ENCODE assay signal across 8 mouse cellular contexts in the genomic region with DNA sequence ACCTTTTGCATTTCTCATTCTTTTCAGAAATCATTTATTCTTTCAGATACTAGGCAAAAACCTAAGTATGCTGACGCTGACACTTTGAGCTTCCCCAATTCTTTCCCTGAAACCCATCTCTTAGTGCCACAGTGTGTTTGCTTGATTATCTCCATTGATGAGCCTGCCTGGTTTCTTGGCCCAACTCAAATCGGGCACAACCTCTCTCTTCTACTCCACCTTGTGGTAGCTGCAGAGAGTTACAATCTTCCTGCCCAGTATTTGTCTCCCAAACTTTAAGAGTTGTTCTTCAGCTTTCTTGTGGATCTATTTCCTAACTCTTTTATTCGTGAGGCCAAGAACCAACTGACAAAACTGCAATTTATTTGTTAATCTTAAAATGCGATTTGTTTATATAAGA.
DNase-seq lines count a peak whose midpoint lies in the region; ATAC-seq and TF ChIP-seq lines count a peak whose summit lies in the region.

No protein-coding gene starts in this region.

- no peaks in the 10 kb centered on the region for H3K36me3 ChIP-seq in forebrain, embryonic 11.5 days (ENCODE audit: control insufficient read depth, insufficient read depth, low read length)
- no peaks in the 10 kb centered on the region for H3K36me3 ChIP-seq in forebrain, embryonic 16.5 days (ENCODE audit: control insufficient read depth, insufficient read depth)
- no peaks in the 10 kb centered on the region for H3K36me3 ChIP-seq in midbrain, embryonic 11.5 days (ENCODE audit: control insufficient read depth, insufficient read depth, low read length)
- H3K36me3 ChIP-seq in midbrain, embryonic 13.5 days, result no peaks in the 10 kb centered on the region
- no peaks in the 10 kb centered on the region for H3K36me3 ChIP-seq in hindbrain, postnatal 0 days (ENCODE audit: insufficient read depth, low read length)

- H3K9ac ChIP-seq in forebrain, embryonic 11.5 days (ENCODE audit: low read length), result no peak overlapping the region
- H3K9ac ChIP-seq in forebrain, embryonic 16.5 days (replicated peaks; ENCODE audit: low read depth, low read length), result no peak overlapping the region
- no peak overlapping the region for H3K9ac ChIP-seq in midbrain, embryonic 11.5 days (ENCODE audit: low read length)
- no peak overlapping the region for H3K9ac ChIP-seq in midbrain, embryonic 13.5 days (replicated peaks)
- no peak overlapping the region for H3K9ac ChIP-seq in hindbrain, postnatal 0 days (replicated peaks; ENCODE audit: low read length)

- H3K4me2 ChIP-seq in forebrain, embryonic 11.5 days (ENCODE audit: low read depth, low read length, severe bottlenecking), result no peak overlapping the region
- H3K4me2 ChIP-seq in forebrain, embryonic 16.5 days (ENCODE audit: low read length), result no peak overlapping the region
- no peak overlapping the region for H3K4me2 ChIP-seq in midbrain, embryonic 11.5 days
- no peak overlapping the region for H3K4me2 ChIP-seq in midbrain, embryonic 13.5 days (replicated peaks)
- no peak overlapping the region for H3K4me2 ChIP-seq in hindbrain, postnatal 0 days (ENCODE audit: low read depth, low read length)

- peak; percentile 30; the same call in 1 of the 2 replicates for ATAC-seq in forebrain, embryonic 11.5 days (replicated peaks; ENCODE audit: low FRiP score)
- no peak for ATAC-seq in forebrain, embryonic 16.5 days
- peak; percentile 33; the same call in 1 of the 2 replicates for ATAC-seq in midbrain, embryonic 11.5 days (ENCODE audit: low FRiP score)
- ATAC-seq in midbrain, embryonic 13.5 days, result no peak
- no peak for ATAC-seq in hindbrain, postnatal 0 days
- ATAC-seq in neutrophil, adult 5-6 weeks (ENCODE audit: extremely low read depth, insufficient number of reproducible peaks, low FRiP score, poor library complexity, severe bottlenecking), result peak; percentile 55; the same call in 1 of the 2 replicates

- peak; percentile 74 for TF ChIP-seq CTCF in hindbrain, postnatal 0 days (IDR thresholded peaks at IDR 0.05; ENCODE audit: low read depth)

- H3K27ac ChIP-seq in forebrain, embryonic 11.5 days (ENCODE audit: low read depth, low read length), result no peak overlapping the region
- H3K27ac ChIP-seq in forebrain, embryonic 16.5 days (ENCODE audit: low read length), result no peak overlapping the region
- H3K27ac ChIP-seq in midbrain, embryonic 11.5 days (ENCODE audit: low read depth, low read length), result no peak overlapping the region
- no peak overlapping the region for H3K27ac ChIP-seq in midbrain, embryonic 13.5 days
- H3K27ac ChIP-seq in hindbrain, postnatal 0 days, result no peak overlapping the region

- H3K4me3 ChIP-seq in forebrain, embryonic 11.5 days (ENCODE audit: low read depth, low read length), result no peak overlapping the region
- H3K4me3 ChIP-seq in forebrain, embryonic 16.5 days (replicated peaks; ENCODE audit: low read length), result no peak overlapping the region
- H3K4me3 ChIP-seq in midbrain, embryonic 11.5 days (ENCODE audit: low read depth, low read length), result no peak overlapping the region
- H3K4me3 ChIP-seq in midbrain, embryonic 13.5 days (replicated peaks), result no peak overlapping the region
- no peak overlapping the region for H3K4me3 ChIP-seq in hindbrain, postnatal 0 days (ENCODE audit: low read length)

- DNase-seq in forebrain, embryonic 11.5 days (ENCODE audit: low spot score), result peak; percentile 51
- no peak for DNase-seq in midbrain, embryonic 11.5 days (ENCODE audit: low spot score, missing footprints)
- peak; percentile 35 for DNase-seq in c-Kit-positive CD71-positive TER-119-negative erythroid progenitor cells, embryonic 14.5 days (ENCODE audit: low read depth)
- DNase-seq in hindbrain, postnatal 0 days (ENCODE audit: low spot score), result peak; percentile 60
- no peak for DNase-seq in spleen, adult 18-20 months

- H3K4me1 ChIP-seq in forebrain, embryonic 11.5 days (replicated peaks; ENCODE audit: control insufficient read depth, insufficient read depth, low read length), result no peaks in the 10 kb centered on the region
- no peaks in the 10 kb centered on the region for H3K4me1 ChIP-seq in forebrain, embryonic 16.5 days (replicated peaks; ENCODE audit: control insufficient read depth, insufficient read depth, low read length)
- no peaks in the 10 kb centered on the region for H3K4me1 ChIP-seq in midbrain, embryonic 11.5 days (ENCODE audit: control insufficient read depth, insufficient read depth, low read length)
- no peaks in the 10 kb centered on the region for H3K4me1 ChIP-seq in midbrain, embryonic 13.5 days (replicated peaks)
- H3K4me1 ChIP-seq in hindbrain, postnatal 0 days (ENCODE audit: insufficient read depth, low read length), result no peaks in the 10 kb centered on the region

- H3K9me3 ChIP-seq in forebrain, embryonic 11.5 days (ENCODE audit: control insufficient read depth, low read length), result no peaks in the 10 kb centered on the region
- H3K9me3 ChIP-seq in forebrain, embryonic 16.5 days (ENCODE audit: control insufficient read depth, low read length), result no peaks in the 10 kb centered on the region
- H3K9me3 ChIP-seq in midbrain, embryonic 11.5 days (ENCODE audit: control insufficient read depth, low read length), result no peaks in the 10 kb centered on the region
- H3K9me3 ChIP-seq in midbrain, embryonic 13.5 days, result no peaks in the 10 kb centered on the region
- no peaks in the 10 kb centered on the region for H3K9me3 ChIP-seq in hindbrain, postnatal 0 days (ENCODE audit: low read length)

- no peaks in the 10 kb centered on the region for H3K27me3 ChIP-seq in forebrain, embryonic 11.5 days (ENCODE audit: control insufficient read depth, insufficient read depth, low read length)
- no peaks in the 10 kb centered on the region for H3K27me3 ChIP-seq in forebrain, embryonic 16.5 days (replicated peaks; ENCODE audit: control insufficient read depth, insufficient read depth, low read length)
- no peaks in the 10 kb centered on the region for H3K27me3 ChIP-seq in midbrain, embryonic 11.5 days (ENCODE audit: control insufficient read depth, insufficient read depth, low read length)
- no peaks in the 10 kb centered on the region for H3K27me3 ChIP-seq in midbrain, embryonic 13.5 days
- no peaks in the 10 kb centered on the region for H3K27me3 ChIP-seq in hindbrain, postnatal 0 days (ENCODE audit: insufficient read depth, low read length)

- 25% methylated on average over 4 of the region's 4 CpGs for WGBS in forebrain, embryonic 11.5 days
- 23% methylated on average over 4 of the region's 4 CpGs for WGBS in forebrain, embryonic 16.5 days
- WGBS in midbrain, embryonic 11.5 days, result 21% methylated on average over 4 of the region's 4 CpGs
- 19% methylated on average over 4 of the region's 4 CpGs for WGBS in midbrain, embryonic 13.5 days
- WGBS in hindbrain, postnatal 0 days, result 25% methylated on average over 4 of the region's 4 CpGs

Comparison
In these comparisons a context has a peak if more than half of its experiments do, and no peak if none do; other contexts are left out.
1. ATAC-seq: peak in forebrain, embryonic 11.5 days (single experiment), midbrain, embryonic 11.5 days (single experiment) and neutrophil, adult 5-6 weeks (single experiment); none in forebrain, embryonic 16.5 days (single experiment), midbrain, embryonic 13.5 days (single experiment) and hindbrain, postnatal 0 days (single experiment).
2. DNase-seq: peak in forebrain, embryonic 11.5 days (single experiment), c-Kit-positive CD71-positive TER-119-negative erythroid progenitor cells, embryonic 14.5 days (single experiment) and hindbrain, postnatal 0 days (single experiment); none in midbrain, embryonic 11.5 days (single experiment) and spleen, adult 18-20 months (0 of 2).